Mouse (Mus musculus): Measurements from ENCODE around the gene Srbd1.

DNA sequence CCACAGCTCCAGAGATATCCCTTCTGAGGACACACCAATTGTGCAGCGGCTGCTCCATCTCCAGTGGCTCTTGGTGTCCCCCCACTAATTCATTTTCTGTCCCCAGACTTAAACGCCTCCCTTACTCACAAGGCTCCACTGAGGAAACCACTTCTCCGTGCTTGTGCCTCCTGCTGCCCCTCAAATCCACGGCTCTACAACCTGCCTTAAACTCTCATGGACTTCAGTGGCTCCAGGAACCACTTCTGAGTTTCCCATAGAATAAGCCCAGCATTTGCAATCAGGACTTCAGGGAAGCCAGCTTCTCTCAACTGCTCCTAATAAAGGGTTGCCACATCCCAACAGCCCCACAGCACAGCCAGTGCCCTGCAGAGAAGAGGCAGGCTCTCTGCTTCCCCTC lies 200.2 kb downstream of the Srbd1 start:
- TF ChIP-seq CTCF (IDR thresholded peaks at IDR 0.05) (no peak), EP300 (IDR thresholded peaks at IDR 0.05) (no peak)
